Mouse (Mus musculus) CH12F3 (cell line): Measurements from ENCODE around the gene Poldip2.
"Not testable (repeated sequence)": the region's sequence is repeated elsewhere in the genome, so short reads cannot be mapped to it uniquely, and the experiment has no call there.

ENCODE experiments used
- in situ Hi-C: fragments of 300-500 bp; cut with MboI; formaldehyde crosslinking; loops from 2 replicates; pipeline ENCODE4 v1.14.3; 2020; ENCODE audit warnings: low sequenced_read_pairs

The Poldip2 gene

GRCm38 (mm10) chr11:78500623-78501202 lies 11.3 kb upstream of the Poldip2 start:
- in situ Hi-C loops, result no loop called here

GRCm38 (mm10) chr11:78501529-78501928 lies 10.5 kb upstream of the Poldip2 start:
- in situ Hi-C loops, result no loop called here

- in situ Hi-C loops, result no loop called here
Measured at GRCm38 (mm10) chr11:78502909-78503650, 8.9 kb upstream of the Poldip2 start, which contains the start of gene Sebox. Gene Sebox, plus strand, starts transcription at chr11:78503447.

- in situ Hi-C loops, result no loop called here
Measured at GRCm38 (mm10) chr11:78505430-78505829, 6.6 kb upstream of the Poldip2 start.

GRCm38 (mm10) chr11:78509148-78509547 lies 2.8 kb upstream of the Poldip2 start:
- in situ Hi-C loops, result no loop called here

GRCm38 (mm10) chr11:78513106-78513790 lies 1.3 kb downstream of the Poldip2 start:
- in situ Hi-C loops, result no loop called here

- in situ Hi-C loops, result no loop called here
Measured at GRCm38 (mm10) chr11:78515549-78516325, 3.7 kb downstream of the Poldip2 start.

GRCm38 (mm10) chr11:78518931-78519330 lies 6.9 kb downstream of the Poldip2 start:
- in situ Hi-C loops, result no loop called here

GRCm38 (mm10) chr11:78521880-78522279 lies 9.9 kb downstream of the Poldip2 start:
- in situ Hi-C loops, result no loop called here

GRCm38 (mm10) chr11:78522481-78522997 lies 10.5 kb downstream of the Poldip2 start:
- in situ Hi-C loops, result no loop called here

GRCm38 (mm10) chr11:78523241-78523955 lies 11.4 kb downstream of the Poldip2 start:
- in situ Hi-C loops, result no loop called here

- in situ Hi-C loops, result no loop called here
Measured at GRCm38 (mm10) chr11:78524838-78525237, 12.8 kb downstream of the Poldip2 start.

- in situ Hi-C loops, result no loop called here
Measured at GRCm38 (mm10) chr11:78528714-78529113, 16.7 kb downstream of the Poldip2 start.

GRCm38 (mm10) chr11:78530001-78530400 lies 18.0 kb downstream of the Poldip2 start:
- in situ Hi-C loops, result no loop called here

GRCm38 (mm10) chr11:78531046-78531445 lies 19.1 kb downstream of the Poldip2 start:
- in situ Hi-C loops, result no loop called here

- in situ Hi-C loops, result not testable (repeated sequence)
Measured at GRCm38 (mm10) chr11:78531515-78531914, 19.5 kb downstream of the Poldip2 start.

GRCm38 (mm10) chr11:78534516-78534915 lies 22.5 kb downstream of the Poldip2 start:
- in situ Hi-C loops, result no loop called here

- in situ Hi-C loops, result no loop called here
Measured at GRCm38 (mm10) chr11:78535376-78536079, 23.5 kb downstream of the Poldip2 start.

- in situ Hi-C loops, result no loop called here
Measured at GRCm38 (mm10) chr11:78536080-78536689, 24.2 kb downstream of the Poldip2 start, which contains the start of the genes Tnfaip1 and Ift20. Gene Tnfaip1, minus strand, starts transcription at chr11:78536332. Gene Ift20, plus strand, starts transcription at chr11:78536361.
